In the genomic region with DNA sequence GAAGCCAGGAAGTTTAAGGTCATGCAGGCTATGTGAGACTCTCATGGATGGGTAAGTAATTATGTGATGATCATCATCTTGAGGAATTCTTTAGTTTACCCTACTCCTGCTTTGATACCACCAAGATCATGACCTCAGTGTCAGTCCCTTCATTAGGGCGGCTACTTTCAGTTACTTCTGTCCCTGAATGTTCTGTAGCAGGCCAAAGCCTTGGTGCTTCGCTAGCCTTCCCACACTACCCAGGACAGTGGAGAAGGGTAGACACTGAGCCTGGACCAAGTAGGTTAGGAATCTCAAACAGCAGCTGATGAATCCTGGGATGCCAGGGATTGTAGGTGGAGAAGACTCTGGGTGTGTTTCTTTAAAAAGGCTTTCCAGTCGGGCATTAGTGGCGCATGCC, we compare ENCODE assay signal across 7 mouse cellular contexts. TPM values are rescaled to one million over a fixed set of nuclear protein-coding genes. Genes with fewer than 3 reads are reported as not detected.
DNase-seq lines count a peak whose midpoint lies in the region; ATAC-seq and TF ChIP-seq lines count a peak whose summit lies in the region.

No protein-coding gene starts in this region.

- ATAC-seq in embryonic facial prominence, embryonic 13.5 days (ENCODE audit: insufficient number of reproducible peaks, insufficient read depth, low FRiP score, low TSS enrichment, low read depth): no peak
- no peak for ATAC-seq in liver, embryonic 16.5 days (ENCODE audit: low read depth)

- WGBS in kidney, adult 2 months: 78% methylated on average over 4 of the region's 4 CpGs
- 88% methylated on average over 4 of the region's 4 CpGs for WGBS in embryonic facial prominence, embryonic 13.5 days
- 86% methylated on average over 4 of the region's 4 CpGs for WGBS in liver, embryonic 16.5 days (ENCODE audit: insufficient replicate concordance)

- TF ChIP-seq CTCF in kidney, adult 2 months (conservative IDR thresholded peaks at IDR 0.05; ENCODE audit: insufficient read depth, insufficient read length, low read depth, low read length): no peak
- no peak for TF ChIP-seq CTCF in bone marrow macrophage, adult 2 months (IDR thresholded peaks at IDR 0.05; ENCODE audit: low read depth, low read length)

- H3K9me3 ChIP-seq in embryonic facial prominence, embryonic 13.5 days: no peaks in the 10 kb centered on the region
- no peaks in the 10 kb centered on the region for H3K9me3 ChIP-seq in liver, embryonic 16.5 days (replicated peaks; ENCODE audit: control insufficient read depth, low read length)

- no peaks in the 10 kb centered on the region for H3K36me3 ChIP-seq in kidney, adult 2 months (ENCODE audit: control insufficient read depth, insufficient read depth, low read length)
- H3K36me3 ChIP-seq in embryonic facial prominence, embryonic 13.5 days: peaks cover 59% of the 10 kb centered on the region
- peaks cover 9% of the 10 kb centered on the region for H3K36me3 ChIP-seq in liver, embryonic 16.5 days (ENCODE audit: control insufficient read depth, insufficient read depth)

- intact Hi-C loops in left cerebral cortex, postnatal 36 days (cut with DNase I): no loop called here

- no peak for DNase-seq in kidney, adult 2 months
- no peak for DNase-seq in kidney, postnatal 14 days
- DNase-seq in cerebellum, postnatal 4 days (ENCODE audit: low spot score in 2 of 2): no peak
- no peak for DNase-seq in left cerebral cortex, postnatal 36 days (ENCODE audit: low spot score in 2 of 2)

- no peak overlapping the region for H3K4me3 ChIP-seq in kidney, adult 2 months (ENCODE audit: insufficient read depth, low read depth, low read length)
- 0 out of 2 replicates have a peak overlapping the region, but pooled peaks have one; percentile 15 for H3K4me3 ChIP-seq in bone marrow macrophage, adult 2 months (ENCODE audit: insufficient read depth, low read length)
- peak overlapping the region; percentile 66; the same call in 1 of the 2 replicates for H3K4me3 ChIP-seq in embryonic facial prominence, embryonic 13.5 days
- H3K4me3 ChIP-seq in liver, embryonic 16.5 days (ENCODE audit: low read depth, low read length): peak overlapping the region; percentile 88

- H3K4me1 ChIP-seq in kidney, adult 2 months (ENCODE audit: control insufficient read depth, insufficient read depth, low read length): peaks cover 13% of the 10 kb centered on the region; the same call in 1 of the 2 replicates
- H3K4me1 ChIP-seq in bone marrow macrophage, adult 2 months (ENCODE audit: control insufficient read depth, insufficient read depth, low read length): peaks cover 26% of the 10 kb centered on the region
- peaks cover 44% of the 10 kb centered on the region for H3K4me1 ChIP-seq in embryonic facial prominence, embryonic 13.5 days
- peaks cover 51% of the 10 kb centered on the region for H3K4me1 ChIP-seq in liver, embryonic 16.5 days (ENCODE audit: control insufficient read depth, low read depth, low read length)

- no peak for TF ChIP-seq POLR2A in kidney, adult 2 months (IDR thresholded peaks at IDR 0.05; ENCODE audit: low read depth, low read length)
- TF ChIP-seq POLR2A in bone marrow macrophage, adult 2 months (IDR thresholded peaks at IDR 0.05; ENCODE audit: borderline replicate concordance, low read depth, low read length): no peak

- H3K27me3 ChIP-seq in kidney, adult 2 months (replicated peaks; ENCODE audit: control insufficient read depth, insufficient read depth, low read length): no peaks in the 10 kb centered on the region
- H3K27me3 ChIP-seq in embryonic facial prominence, embryonic 13.5 days: no peaks in the 10 kb centered on the region
- H3K27me3 ChIP-seq in liver, embryonic 16.5 days (ENCODE audit: control insufficient read depth, insufficient read depth, low read depth, low read length): no peaks in the 10 kb centered on the region

- no peak overlapping the region for H3K9ac ChIP-seq in embryonic facial prominence, embryonic 13.5 days
- peak overlapping the region; percentile 92; the same call in 1 of the 2 replicates for H3K9ac ChIP-seq in liver, embryonic 16.5 days (ENCODE audit: low read depth, low read length)

- H3K4me2 ChIP-seq in embryonic facial prominence, embryonic 13.5 days: peak overlapping the region; percentile 85; the same call in 1 of the 2 replicates
- H3K4me2 ChIP-seq in liver, embryonic 16.5 days (ENCODE audit: low read depth, low read length): peak overlapping the region; percentile 96

- peak overlapping the region; percentile 98; the same call in 1 of the 2 replicates for H3K27ac ChIP-seq in kidney, adult 2 months (ENCODE audit: insufficient read depth, low read depth, low read length)
- H3K27ac ChIP-seq in bone marrow macrophage, adult 2 months (ENCODE audit: insufficient read depth, low read depth, low read length): no peak overlapping the region
- no peak overlapping the region for H3K27ac ChIP-seq in embryonic facial prominence, embryonic 13.5 days
- peak overlapping the region; percentile 93; the same call in 1 of the 2 replicates for H3K27ac ChIP-seq in liver, embryonic 16.5 days (ENCODE audit: low read length)

RNA-seq across cellular contexts. Expression of a gene that starts 1.2 kb away (rescaled TPM):
- polyA plus RNA-seq in kidney, adult 2 months (2012; rRNA removed): 96.3 and 136 TPM in 2 replicates
- 118 and 126 TPM in 2 replicates for polyA plus RNA-seq in bone marrow macrophage, adult 2 months (2012; ENCODE audit: insufficient read depth, insufficient read length, missing spikeins)
- 84.4 and 95.1 TPM in 2 replicates for polyA plus RNA-seq in embryonic facial prominence, embryonic 13.5 days (2015; fragmentation: Nextera tagmentation; extraction: Ambion mirVana)
- polyA plus RNA-seq in liver, embryonic 16.5 days (2015; fragmentation: Nextera tagmentation; extraction: Ambion mirVana): 91.1 and 101 TPM in 2 replicates
- total RNA-seq in left cerebral cortex, postnatal 36 days (2021): 100 to 1,000 TPM; 102 to 103 TPM

RNA-seq across cellular contexts. Expression of a gene that starts 5.2 kb away (rescaled TPM):
- polyA plus RNA-seq in kidney, adult 2 months (2012; rRNA removed): 40.2 and 53.7 TPM in 2 replicates
- 39.8 and 40.6 TPM in 2 replicates for polyA plus RNA-seq in bone marrow macrophage, adult 2 months (2012; ENCODE audit: insufficient read depth, insufficient read length, missing spikeins)
- 41.5 and 42.4 TPM in 2 replicates for polyA plus RNA-seq in embryonic facial prominence, embryonic 13.5 days (2015; fragmentation: Nextera tagmentation; extraction: Ambion mirVana)
- 4.8 and 6.6 TPM in 2 replicates for polyA plus RNA-seq in liver, embryonic 16.5 days (2015; fragmentation: Nextera tagmentation; extraction: Ambion mirVana)
- total RNA-seq in left cerebral cortex, postnatal 36 days (2021): 10 to 100 TPM in 1 of 2 experiments, 1 to 10 TPM in 1; 9.7 to 12.5 TPM

RNA-seq across cellular contexts. Expression of a gene that starts 6.0 kb away (rescaled TPM):
- 82.9 and 83.0 TPM in 2 replicates for polyA plus RNA-seq in kidney, adult 2 months (2012; rRNA removed)
- polyA plus RNA-seq in bone marrow macrophage, adult 2 months (2012; ENCODE audit: insufficient read depth, insufficient read length, missing spikeins): 30.1 and 39.9 TPM in 2 replicates
- 53.4 and 58.6 TPM in 2 replicates for polyA plus RNA-seq in embryonic facial prominence, embryonic 13.5 days (2015; fragmentation: Nextera tagmentation; extraction: Ambion mirVana)
- 7.7 and 10.5 TPM in 2 replicates for polyA plus RNA-seq in liver, embryonic 16.5 days (2015; fragmentation: Nextera tagmentation; extraction: Ambion mirVana)
- 100 to 1,000 TPM in 1 of 2 experiments, 10 to 100 TPM in 1; 88.0 to 104 TPM for total RNA-seq in left cerebral cortex, postnatal 36 days (2021)

RNA-seq across cellular contexts. Expression of a gene that starts 6.7 kb away (rescaled TPM):
- polyA plus RNA-seq in kidney, adult 2 months (2012; rRNA removed): 48.7 and 55.3 TPM in 2 replicates
- polyA plus RNA-seq in bone marrow macrophage, adult 2 months (2012; ENCODE audit: insufficient read depth, insufficient read length, missing spikeins): 64.2 and 73.7 TPM in 2 replicates
- 84.9 and 120 TPM in 2 replicates for polyA plus RNA-seq in embryonic facial prominence, embryonic 13.5 days (2015; fragmentation: Nextera tagmentation; extraction: Ambion mirVana)
- 15.9 and 17.4 TPM in 2 replicates for polyA plus RNA-seq in liver, embryonic 16.5 days (2015; fragmentation: Nextera tagmentation; extraction: Ambion mirVana)
- total RNA-seq in left cerebral cortex, postnatal 36 days (2021): 10 to 100 TPM; 51.5 to 55.6 TPM

RNA-seq across cellular contexts. Expression of a gene that starts 10.9 kb away (rescaled TPM):
- polyA plus RNA-seq in kidney, adult 2 months (2012; rRNA removed): 48.8 and 50.1 TPM in 2 replicates
- polyA plus RNA-seq in bone marrow macrophage, adult 2 months (2012; ENCODE audit: insufficient read depth, insufficient read length, missing spikeins): 26.8 and 32.2 TPM in 2 replicates
- 23.0 and 23.8 TPM in 2 replicates for polyA plus RNA-seq in embryonic facial prominence, embryonic 13.5 days (2015; fragmentation: Nextera tagmentation; extraction: Ambion mirVana)
- polyA plus RNA-seq in liver, embryonic 16.5 days (2015; fragmentation: Nextera tagmentation; extraction: Ambion mirVana): 9.9 and 10.5 TPM in 2 replicates
- 10 to 100 TPM; 22.9 to 28.1 TPM for total RNA-seq in left cerebral cortex, postnatal 36 days (2021)

Comparison
In these comparisons a context has a peak if more than half of its experiments do, and no peak if none do; other contexts are left out.
1. H3K27ac ChIP-seq: peak in kidney, adult 2 months (single experiment) and liver, embryonic 16.5 days (single experiment); none in bone marrow macrophage, adult 2 months (single experiment) and embryonic facial prominence, embryonic 13.5 days (single experiment).